Mouse (Mus musculus): ENCODE measurements around the gene Dvl3.

GRCm38 (mm10) chr16:20534617-20535295 is 18.0 kb downstream of the Dvl3 start:
- TF ChIP-seq CTCF (IDR thresholded peaks at IDR 0.05; ENCODE audit: borderline replicate concordance, insufficient read depth, low read depth, low read length) (no peak), POLR2A (IDR thresholded peaks at IDR 0.05; ENCODE audit: borderline replicate concordance, insufficient read depth, low read length) (no peak)
